Mouse (Mus musculus) stomach, embryonic 14.5 days (tissue): ENCODE results near the gene Fancd2. TPM values are rescaled to one million over a fixed set of nuclear protein-coding genes. Genes with fewer than 3 reads are reported as not detected.

Experiments
- ATAC-seq: fragments of 200-750 bp; cut with Nextera tagmentation; 2 replicates; pipeline ENCODE4 v1.8.0; 2017; ENCODE audit warnings: low read depth, moderate TSS enrichment; ENCODE audit not compliant: insufficient number of reproducible peaks, insufficient read depth, low FRiP score
- H3K27ac ChIP-seq: fragments of 300-500 bp; sonication (generic); 2 replicates; pipeline ENCODE4 v1.5.1; 2014; ENCODE audit warnings: mild to moderate bottlenecking, low read length, moderate library complexity, mixed read lengths
- H3K27me3 ChIP-seq: fragments of 300-500 bp; sonication (generic); 2 replicates; pipeline ENCODE4 v1.6.1; 2014; ENCODE audit warnings: low read length, control low read depth, mixed read lengths; ENCODE audit not compliant: control insufficient read depth, insufficient read depth
- H3K36me3 ChIP-seq: fragments of 300-500 bp; sonication (generic); 2 replicates; pipeline ENCODE4 v1.6.1; 2014; ENCODE audit warnings: mild to moderate bottlenecking, control low read depth, low read length, moderate library complexity, mixed read lengths; ENCODE audit not compliant: control insufficient read depth, insufficient read depth
- H3K4me1 ChIP-seq: fragments of 300-500 bp; sonication (generic); 2 replicates; pipeline ENCODE4 v1.6.1; 2014; ENCODE audit warnings: low read length, control low read depth, mixed read lengths; ENCODE audit not compliant: control insufficient read depth, insufficient read depth
- H3K4me2 ChIP-seq: fragments of 300-500 bp; sonication (generic); replicated peaks from 2 replicates; pipeline ENCODE4 v1.6.1; 2014; ENCODE audit warnings: low read depth, low read length, control low read depth
- H3K4me3 ChIP-seq: fragments of 300-500 bp; sonication (generic); 2 replicates; pipeline ENCODE4 v1.5.1; 2014; ENCODE audit warnings: low read depth, low read length, control low read depth
- H3K9ac ChIP-seq: fragments of 300-500 bp; sonication (generic); replicated peaks from 2 replicates; pipeline ENCODE4 v1.6.1; 2014; ENCODE audit warnings: low read depth, mild to moderate bottlenecking, control low read depth, low read length, moderate library complexity, mixed read lengths
- H3K9me3 ChIP-seq: fragments of 300-500 bp; sonication (generic); 2 replicates; pipeline ENCODE4 v1.6.1; 2016; ENCODE audit warnings: low read depth, low read length, control low read depth; ENCODE audit not compliant: control insufficient read depth
- WGBS: fragments of 180-500 bp; shearing (Covaris S2); extraction: QIAGEN DNeasy Blood & Tissue Kit; methylation state at CpG from one replicate; pipeline ENCODE4 v1.1.7; 2014; 5-methylcytosine and 5-hydroxymethylcytosine counted together
- polyA plus RNA-seq: library from polyadenylated mRNA; unstranded; fragments of >200 nt; fragmentation: Nextera tagmentation; extraction: Ambion mirVana; gene quantifications from 2 replicates; pipeline ENCODE4 v1.2.1, GENCODE M21; 2014

Fancd2 gene
- polyA plus RNA-seq, 1 experiment from 2014 or later = 13.8 TPM

- ATAC-seq = no peak
- Histone ChIP-seq H3K9me3 (no peaks in the 10 kb centered on the region), H3K27ac (no peak overlapping the region), H3K4me1 (no peaks in the 10 kb centered on the region), H3K4me3 (no peak overlapping the region), H3K4me2 (no peak overlapping the region), H3K9ac (no peak overlapping the region), H3K36me3 (0 out of 2 replicates have a peak, but pooled peaks cover 3% of the 10 kb centered on the region), H3K27me3 (no peaks in the 10 kb centered on the region)
- 52% methylated on average over 5 of the region's 5 CpGs for WGBS
Measured at GRCm38 (mm10) chr6:113508947-113509280, 22.6 kb upstream of the Fancd2 start.

- Histone ChIP-seq H3K4me2 (no peak overlapping the region), H3K27ac (no peak overlapping the region), H3K9ac (no peak overlapping the region), H3K4me1 (no peaks in the 10 kb centered on the region), H3K4me3 (no peak overlapping the region), H3K36me3 (peaks cover 40% of the 10 kb centered on the region), H3K9me3 (no peaks in the 10 kb centered on the region), H3K27me3 (no peaks in the 10 kb centered on the region)
- 88% methylated on average over 6 of the region's 6 CpGs for WGBS
- ATAC-seq = no peak
Measured at GRCm38 (mm10) chr6:113513944-113514343, 17.5 kb upstream of the Fancd2 start.

DNA sequence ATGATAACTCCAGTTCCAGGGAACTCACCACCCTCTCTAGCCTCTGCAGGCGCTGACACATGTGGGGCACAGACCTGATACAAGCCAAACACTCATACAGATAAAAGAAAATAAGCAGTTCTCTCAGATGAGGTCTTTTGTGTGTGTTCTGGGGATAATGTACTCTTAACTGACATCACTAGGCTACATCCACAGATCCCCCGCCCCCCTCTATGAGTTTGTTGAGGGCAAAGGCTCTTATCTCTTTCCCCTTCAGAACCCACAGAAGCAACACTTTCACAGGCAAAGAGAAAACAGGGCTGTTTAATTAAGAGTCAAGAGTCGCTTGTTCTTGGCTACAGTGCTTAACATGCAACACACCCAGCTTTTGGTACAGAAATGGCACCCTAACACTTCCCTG is 16.9 kb upstream of the Fancd2 start:
- Histone ChIP-seq H3K4me2 (no peak overlapping the region), H3K9me3 (no peaks in the 10 kb centered on the region), H3K27ac (no peak overlapping the region), H3K4me3 (no peak overlapping the region), H3K9ac (no peak overlapping the region), H3K27me3 (no peaks in the 10 kb centered on the region), H3K36me3 (peaks cover 47% of the 10 kb centered on the region), H3K4me1 (no peaks in the 10 kb centered on the region)
- ATAC-seq = no peak
- 95% methylated on average over 3 of the region's 3 CpGs for whole genome bisulfite sequencing

- H3K4me3 ChIP-seq = no peak overlapping the region
- H3K36me3 ChIP-seq = peaks cover 65% of the 10 kb centered on the region
- no peaks in the 10 kb centered on the region for H3K27me3 ChIP-seq
- no peak overlapping the region for H3K27ac ChIP-seq
- H3K9ac ChIP-seq = no peak overlapping the region
- no peaks in the 10 kb centered on the region for H3K4me1 ChIP-seq
- ATAC-seq = no peak
- no peak overlapping the region for H3K4me2 ChIP-seq
- H3K9me3 ChIP-seq = no peaks in the 10 kb centered on the region
- 89% methylated on average over 8 of the region's 8 CpGs for WGBS
Measured at GRCm38 (mm10) chr6:113517434-113518080, 13.9 kb upstream of the Fancd2 start.

DNA sequence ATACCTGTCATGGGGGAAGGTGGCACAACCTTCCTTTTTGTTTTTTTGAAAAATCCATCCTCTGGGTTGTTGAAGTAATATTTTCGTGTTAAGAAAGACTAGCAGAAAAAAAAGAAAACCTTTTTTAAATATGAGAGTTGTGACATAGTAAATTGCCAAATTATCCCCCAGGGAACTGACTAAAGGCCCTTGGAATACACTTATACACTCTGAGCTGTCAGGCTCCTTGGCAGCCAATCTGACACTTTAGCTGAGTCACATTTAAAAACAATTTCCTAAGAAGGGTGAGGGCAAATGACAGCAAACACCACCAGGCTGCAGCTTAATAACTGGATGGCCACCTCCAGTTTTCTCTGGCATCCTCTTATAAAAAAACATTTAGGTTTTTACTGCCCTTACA is 9.2 kb upstream of the Fancd2 start:
- Histone ChIP-seq H3K27ac (no peak overlapping the region), H3K9ac (no peak overlapping the region), H3K4me3 (no peak overlapping the region), H3K4me2 (no peak overlapping the region), H3K36me3 (peaks cover 46% of the 10 kb centered on the region), H3K4me1 (no peaks in the 10 kb centered on the region), H3K9me3 (no peaks in the 10 kb centered on the region), H3K27me3 (no peaks in the 10 kb centered on the region)
- ATAC-seq = no peak
- 71% methylated on average over 1 of the region's 1 CpGs for WGBS

- Histone ChIP-seq H3K27me3 (no peaks in the 10 kb centered on the region), H3K4me3 (no peak overlapping the region), H3K9ac (no peak overlapping the region), H3K4me1 (no peaks in the 10 kb centered on the region), H3K4me2 (no peak overlapping the region), H3K27ac (no peak overlapping the region), H3K36me3 (peaks cover 40% of the 10 kb centered on the region), H3K9me3 (no peaks in the 10 kb centered on the region)
- WGBS = 90% methylated on average over 8 of the region's 8 CpGs
- no peak for ATAC-seq
Measured at GRCm38 (mm10) chr6:113523420-113523819, 8.1 kb upstream of the Fancd2 start.

- H3K4me2 ChIP-seq = peak overlapping the region; percentile 60
- no peaks in the 10 kb centered on the region for H3K9me3 ChIP-seq
- peaks cover 10% of the 10 kb centered on the region for H3K36me3 ChIP-seq
- H3K9ac ChIP-seq = peak overlapping the region; percentile 70
- ATAC-seq = no peak
- H3K4me1 ChIP-seq = peaks cover 7% of the 10 kb centered on the region; the same call in 1 of the 2 replicates
- 9% methylated on average over 7 of the region's 7 CpGs for WGBS
- no peaks in the 10 kb centered on the region for H3K27me3 ChIP-seq
- no peak overlapping the region for H3K27ac ChIP-seq
- H3K4me3 ChIP-seq = peak overlapping the region; percentile 77
Measured at GRCm38 (mm10) chr6:113531840-113532404, 440 bp downstream of the Fancd2 start.

- Histone ChIP-seq H3K4me1 (peaks cover 7% of the 10 kb centered on the region; the same call in 1 of the 2 replicates), H3K27ac (no peak overlapping the region), H3K9me3 (no peaks in the 10 kb centered on the region), H3K4me3 (no peak overlapping the region), H3K9ac (no peak overlapping the region), H3K27me3 (no peaks in the 10 kb centered on the region), H3K4me2 (no peak overlapping the region), H3K36me3 (peaks cover 6% of the 10 kb centered on the region)
- 78% methylated on average over 7 of the region's 7 CpGs for WGBS
- ATAC-seq = no peak
Measured at GRCm38 (mm10) chr6:113534886-113535285, 3.4 kb downstream of the Fancd2 start.

GRCm38 (mm10) chr6:113541610-113542009 is 10.1 kb downstream of the Fancd2 start:
- H3K4me3 ChIP-seq = no peak overlapping the region
- H3K36me3 ChIP-seq = peaks cover 3% of the 10 kb centered on the region
- H3K4me1 ChIP-seq = no peaks in the 10 kb centered on the region
- no peak overlapping the region for H3K27ac ChIP-seq
- no peaks in the 10 kb centered on the region for H3K9me3 ChIP-seq
- H3K27me3 ChIP-seq = no peaks in the 10 kb centered on the region
- 86% methylated on average over 6 of the region's 6 CpGs for WGBS
- no peak overlapping the region for H3K9ac ChIP-seq
- no peak for ATAC-seq
- no peak overlapping the region for H3K4me2 ChIP-seq
